Mouse (Mus musculus) erythroblast, adult 5-6 weeks (primary cell): ENCODE results near the gene Ttc36. TPM values are rescaled to one million over a fixed set of nuclear protein-coding genes. Genes with fewer than 3 reads are reported as not detected.
A peak's percentile ranks its signal among the peaks of the same experiment; 100 is the strongest.

Source experiments
- ATAC-seq: replicated peaks from 2 replicates; pipeline ENCODE4 v1.8.0; 2016; ENCODE audit warnings: moderate number of reproducible peaks, mild to moderate bottlenecking, moderate TSS enrichment, inconsistent platforms; ENCODE audit not compliant: poor library complexity, low FRiP score, severe bottlenecking
- total RNA-seq, 2 experiments: library from RNA; stranded (forward) in 1 of 2; stranded (reverse) in 1 of 2; fragments of 150-400 nt in 1 of 2; fragments of 200-764, 138-1000 nt in 1 of 2; gene quantifications; 2 replicates each; pipeline versions ENCODE4 v1.2.3 to v1.2.4; 2015 to 2017; ENCODE audit warnings: low replicate concordance in 2 of 2

The Ttc36 gene
- not detected in 2 replicates for total RNA-seq (2015; ENCODE audit: low replicate concordance)
- 1.4 TPM in 1 of 2 replicates, not detected in the other for total RNA-seq (2017; ENCODE audit: low replicate concordance)

DNA sequence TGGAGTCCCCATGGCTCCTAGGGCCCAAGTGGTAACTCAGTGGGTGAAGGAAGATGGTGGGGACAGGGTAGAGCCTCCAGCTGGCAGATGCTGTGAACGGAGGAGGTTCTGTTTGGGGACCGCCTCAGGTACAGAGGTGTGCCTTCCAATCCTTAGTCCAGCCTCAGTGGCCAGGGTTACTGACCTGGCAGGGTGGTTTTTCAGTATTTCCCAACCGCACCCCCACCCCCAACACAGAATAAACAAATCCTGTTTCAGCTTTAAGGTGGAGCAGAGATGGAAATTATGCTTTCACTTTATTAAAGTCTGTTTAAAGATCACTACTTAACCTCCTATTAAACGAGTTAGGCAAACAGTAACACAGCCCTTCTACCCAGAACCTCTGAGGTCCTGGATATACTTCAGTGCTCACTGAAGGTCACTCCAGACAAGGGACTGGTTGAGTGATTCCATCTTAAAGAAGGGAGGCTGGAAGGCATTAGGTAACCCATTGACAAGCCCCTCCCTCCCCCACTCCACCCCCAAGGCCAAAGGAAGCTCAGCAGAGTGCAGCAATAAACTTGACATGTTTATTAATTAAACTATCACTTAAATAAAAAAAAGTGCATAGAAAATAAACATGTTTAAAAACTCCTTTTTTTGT, at the start of gene Ttc36:
Gene Ttc36, minus strand, starts transcription at position 265 of the 643 bp plus-strand sequence.
- ATAC-seq = no peak

DNA sequence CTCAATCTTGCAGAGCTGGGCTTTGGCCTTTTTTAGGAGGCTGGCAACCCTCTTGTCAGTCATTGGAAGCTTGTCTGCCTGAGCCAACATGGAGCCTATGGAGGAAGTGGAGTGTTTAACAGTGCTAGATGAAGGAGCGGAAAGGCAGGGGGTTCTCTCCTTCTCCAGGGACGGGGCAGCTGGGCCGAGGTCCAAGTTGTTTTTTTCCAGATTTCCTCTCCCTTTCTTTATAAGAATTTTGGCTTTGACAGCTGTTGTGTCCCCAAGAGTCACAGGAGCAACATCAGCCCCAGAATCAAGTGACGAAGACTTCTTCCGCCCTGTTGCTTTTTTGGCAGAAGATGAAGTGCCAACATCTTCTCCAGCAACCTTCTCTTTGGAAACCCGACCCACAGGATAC, 44.6 kb upstream of the Ttc36 start:
- ATAC-seq = no peak

GRCm38 (mm10) chr9:44841241-44841640, 38.4 kb upstream of the Ttc36 start:
- ATAC-seq = peak; percentile 61; the same call in 1 of the 2 replicates

GRCm38 (mm10) chr9:44836439-44836838, 33.6 kb upstream of the Ttc36 start:
- ATAC-seq = peak; percentile 72

GRCm38 (mm10) chr9:44832356-44832755, 29.5 kb upstream of the Ttc36 start:
- ATAC-seq = no peak

DNA sequence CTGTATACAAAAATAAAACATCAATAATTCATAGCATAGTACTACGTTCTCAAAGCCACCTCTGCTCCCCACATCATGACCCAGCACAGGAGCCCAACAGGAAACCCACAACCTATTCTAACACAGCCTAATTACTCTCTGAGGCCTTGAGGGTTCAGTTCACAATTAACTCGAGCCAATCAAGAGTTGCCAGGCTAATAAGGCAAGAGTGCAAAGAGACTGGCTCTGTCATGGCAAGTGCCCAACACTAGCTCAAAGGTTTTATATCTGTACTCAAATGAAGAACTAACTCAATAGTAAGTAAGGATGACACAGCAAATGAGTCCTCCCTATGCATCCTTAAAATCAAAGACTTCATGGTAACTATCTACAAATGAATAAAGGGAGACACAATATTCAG, 27.6 kb upstream of the Ttc36 start:
- no peak for ATAC-seq

DNA sequence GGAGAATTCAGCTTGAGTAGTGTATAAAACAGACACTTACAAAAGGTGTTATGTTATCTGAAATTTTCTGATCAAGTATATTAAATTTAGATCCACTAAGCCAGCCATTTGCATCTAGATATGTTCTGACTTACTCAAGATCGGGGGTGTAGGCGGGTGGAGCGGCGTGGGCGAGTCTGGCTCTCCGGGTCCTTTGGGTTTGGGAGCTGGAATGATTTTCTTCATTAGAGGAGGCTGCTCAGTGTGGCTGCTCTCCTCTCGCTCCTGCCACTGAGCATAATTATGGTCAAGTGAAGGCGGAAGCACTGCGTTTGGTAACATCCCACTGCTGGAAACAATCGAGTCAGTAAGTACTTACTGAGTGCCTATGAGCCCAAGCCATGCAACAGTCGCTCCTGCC, 26.1 kb upstream of the Ttc36 start:
- ATAC-seq = no peak

DNA sequence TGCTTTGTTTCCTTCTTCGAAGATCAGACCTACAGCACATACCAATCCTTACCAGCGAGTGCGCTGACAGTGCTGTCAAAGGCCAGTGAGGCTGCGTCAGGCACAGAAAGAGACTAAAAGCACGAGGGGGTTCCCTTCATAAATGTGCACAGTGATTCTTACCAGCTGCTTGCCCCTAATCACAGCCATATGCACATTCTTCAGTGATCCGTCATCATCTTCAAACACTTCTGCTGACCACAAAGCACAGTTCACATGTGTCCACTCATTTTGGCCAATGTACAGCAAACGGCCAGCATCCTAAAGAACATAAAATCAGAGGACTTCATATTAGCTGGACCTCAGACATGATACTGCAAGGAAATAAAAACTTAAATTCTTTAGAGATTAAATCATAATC, 23.8 kb upstream of the Ttc36 start:
- ATAC-seq = no peak

GRCm38 (mm10) chr9:44819920-44820827, 17.3 kb upstream of the Ttc36 start:
- ATAC-seq = no peak

- no peak for ATAC-seq
These were observed 14.7 kb upstream of the Ttc36 start for GRCm38 (mm10) chr9:44817522-44817921.

DNA sequence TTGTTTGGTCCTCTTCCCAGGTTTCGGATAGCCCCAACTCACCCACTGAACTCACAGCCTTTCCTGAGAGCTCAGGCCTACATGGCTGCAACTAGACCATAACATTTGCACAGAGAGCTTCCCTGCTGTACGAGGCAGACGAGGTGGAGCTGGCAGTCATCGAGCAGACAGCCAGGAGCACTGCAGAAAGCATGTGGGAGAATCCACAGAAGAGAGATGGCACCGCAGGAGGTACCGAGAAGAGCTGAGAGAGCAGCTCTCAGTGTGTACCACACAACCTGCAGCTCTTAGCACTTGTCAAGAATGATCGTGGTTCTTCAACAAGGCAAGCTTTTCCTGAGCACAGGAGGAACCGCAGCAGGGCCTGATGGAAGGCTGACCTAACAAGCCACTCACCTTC, 11.3 kb upstream of the Ttc36 start:
- no peak for ATAC-seq

DNA sequence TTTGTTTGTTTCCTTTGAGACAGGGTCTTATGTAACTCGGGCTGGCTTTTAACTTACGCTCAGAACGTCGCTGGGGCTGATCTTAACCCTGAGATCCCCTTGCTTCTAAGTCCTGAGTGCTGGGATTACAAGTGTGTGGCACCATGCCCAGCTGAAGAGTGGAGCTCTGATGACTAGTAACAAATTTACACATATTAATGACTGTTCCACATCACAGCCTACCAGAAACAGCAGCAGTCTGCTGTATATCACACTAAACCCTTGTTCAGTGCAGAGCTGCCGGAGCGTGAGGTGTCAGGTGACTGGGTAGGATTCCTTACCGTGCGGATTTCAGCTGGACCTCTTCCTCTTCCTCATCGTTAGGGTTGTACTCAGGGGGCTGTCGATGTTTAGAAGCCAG, 7.4 kb upstream of the Ttc36 start:
- ATAC-seq = no peak

- no peak for ATAC-seq
These were observed 4.9 kb upstream of the Ttc36 start for GRCm38 (mm10) chr9:44807778-44808177.

DNA sequence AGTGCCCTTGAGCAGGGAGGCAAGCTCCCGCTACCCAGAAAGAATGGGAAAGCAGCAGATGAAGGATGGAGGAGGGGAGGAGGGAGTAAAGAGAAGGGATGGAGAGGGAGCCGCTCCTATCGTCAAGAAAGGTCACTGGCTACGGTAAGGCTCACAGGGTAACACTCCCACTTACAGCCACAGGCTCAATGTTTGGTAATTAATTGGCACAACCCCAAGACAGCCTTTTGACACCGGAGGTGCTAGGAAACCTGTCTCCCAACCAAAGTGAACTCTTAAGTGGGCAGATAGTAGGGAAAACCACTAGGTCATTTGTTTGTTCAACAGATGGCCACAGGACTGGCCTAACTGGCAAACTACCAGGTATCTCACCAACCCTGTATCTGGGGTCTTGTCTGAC, 4.3 kb upstream of the Ttc36 start:
- ATAC-seq = no peak

DNA sequence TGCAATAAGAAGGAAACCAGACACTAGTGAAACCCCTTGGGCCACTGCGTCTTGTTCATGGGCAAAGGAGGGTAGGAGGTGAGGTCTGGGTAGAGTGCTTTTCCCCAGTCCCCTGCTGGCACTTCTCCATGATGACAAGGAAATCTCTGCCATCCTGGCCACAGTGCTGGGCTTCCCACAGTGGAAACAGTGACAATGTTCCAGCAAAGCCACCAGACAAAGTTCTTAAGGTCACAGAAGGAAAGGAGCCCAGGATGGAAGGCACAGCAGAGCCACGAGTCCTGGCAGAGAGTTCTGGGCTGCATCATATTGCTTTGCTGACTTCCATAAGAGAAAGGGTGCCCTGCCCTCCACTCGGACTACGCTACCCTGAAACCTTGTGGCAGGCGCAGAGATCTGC, 2.7 kb upstream of the Ttc36 start:
- ATAC-seq = no peak

DNA sequence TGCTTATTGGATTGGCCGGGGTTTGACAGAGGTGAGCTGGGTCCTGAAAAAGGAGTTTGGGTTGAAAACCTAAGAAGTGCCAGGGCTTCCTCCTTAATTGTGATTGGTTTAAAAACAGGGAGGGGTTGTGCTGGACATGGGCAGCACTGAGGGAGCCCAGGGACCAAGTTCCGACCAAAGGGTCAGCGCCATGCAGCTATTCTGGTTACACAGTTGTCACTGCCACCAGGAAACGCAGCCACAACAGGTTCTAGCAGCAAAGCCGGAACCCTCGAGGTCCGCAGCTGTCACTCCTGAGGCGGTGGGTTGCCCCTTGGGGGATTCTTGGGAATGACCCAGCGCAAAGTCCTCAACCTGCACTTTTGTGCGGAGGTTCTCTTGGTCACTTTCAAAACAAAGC, 1.8 kb upstream of the Ttc36 start:
- ATAC-seq = no peak

DNA sequence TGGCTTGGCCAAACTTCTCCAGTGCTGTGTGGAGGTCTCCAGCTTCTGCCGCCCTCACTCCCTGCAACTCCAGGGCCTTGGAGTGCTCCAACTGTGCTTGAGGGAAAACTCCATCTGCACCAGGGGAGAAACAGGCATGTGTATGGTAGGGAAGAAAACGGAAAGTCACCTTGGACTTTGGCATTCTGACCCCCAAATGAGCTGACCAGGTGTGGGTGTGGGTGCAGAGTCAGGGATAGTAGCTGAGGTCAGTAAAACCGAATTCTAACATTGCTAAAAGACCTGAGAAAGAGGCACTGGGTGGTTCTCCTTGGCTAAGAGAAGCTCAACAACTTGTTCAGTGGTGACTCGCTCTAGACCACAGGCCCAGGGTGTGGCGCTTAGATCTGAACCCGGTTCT, 1.2 kb downstream of the Ttc36 start:
- ATAC-seq = no peak

DNA sequence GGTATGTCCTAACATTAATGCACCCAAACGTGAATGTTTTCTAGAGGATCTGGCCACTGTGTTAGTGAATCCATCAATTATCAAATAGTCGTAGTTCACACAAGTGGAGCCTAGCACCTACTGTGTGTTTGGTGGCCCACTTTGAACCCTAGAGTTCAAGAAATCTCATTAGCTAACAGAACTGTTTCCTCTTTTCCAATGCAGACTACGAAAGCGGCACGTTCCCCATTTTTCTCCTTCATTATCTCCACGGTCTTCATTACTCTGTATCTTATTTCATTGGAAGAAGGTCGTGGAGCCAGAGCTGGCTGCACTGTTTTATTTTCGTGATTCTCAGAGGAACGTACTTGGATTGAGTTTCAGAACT, 2.9 kb downstream of the Ttc36 start:
- no peak for ATAC-seq

- ATAC-seq = peak; percentile 90
These were observed 3.5 kb downstream of the Ttc36 start, which contains the start of gene Tmem25 for GRCm38 (mm10) chr9:44799102-44799957. Gene Tmem25 (minus strand): TSS chr9:44799307.

- no peak for ATAC-seq
These were observed 4.6 kb downstream of the Ttc36 start for GRCm38 (mm10) chr9:44798298-44798697.
